Mouse (Mus musculus) ES-CJ7 (cell line): ENCODE data around the gene Lcmt1.
A peak's percentile ranks its signal among the peaks of the same experiment; 100 is the strongest.

Source experiments
- DNase-seq: peaks from one replicate; pipeline ENCODE4 v3.0.0; 2011; ENCODE audit warnings: low read depth, low spot score

Lcmt1 gene

GRCm38 (mm10) chr7:123369759-123370481, at the start of gene Lcmt1, which contains the start of gene Arhgap17:
Lcmt1 (plus strand) TSS chr7:123369784.
Arhgap17 (minus strand) TSS chr7:123369915.
- peak; percentile 98 for DNase-seq

- DNase-seq, result peak; percentile 48
These were observed 47.0 kb upstream of the Lcmt1 start for GRCm38 (mm10) chr7:123322452-123323121.

GRCm38 (mm10) chr7:123323388-123323787, 46.2 kb upstream of the Lcmt1 start:
- DNase-seq, result no peak

- no peak for DNase-seq
These were observed 45.5 kb upstream of the Lcmt1 start for GRCm38 (mm10) chr7:123324105-123324504.

GRCm38 (mm10) chr7:123326062-123326461, 43.5 kb upstream of the Lcmt1 start:
- DNase-seq, result no peak

GRCm38 (mm10) chr7:123326901-123327300, 42.7 kb upstream of the Lcmt1 start:
- no peak for DNase-seq

- no peak for DNase-seq
These were observed 41.7 kb upstream of the Lcmt1 start for GRCm38 (mm10) chr7:123327909-123328308.

GRCm38 (mm10) chr7:123330506-123330905, 39.1 kb upstream of the Lcmt1 start:
- peak; percentile 21 for DNase-seq

- DNase-seq, result peak; percentile 91
These were observed 33.3 kb upstream of the Lcmt1 start for GRCm38 (mm10) chr7:123336322-123336721.

- peak; percentile 27 for DNase-seq
These were observed 31.2 kb upstream of the Lcmt1 start for GRCm38 (mm10) chr7:123338351-123338750.

- DNase-seq, result no peak
These were observed 27.7 kb upstream of the Lcmt1 start for GRCm38 (mm10) chr7:123341896-123342295.

- DNase-seq, result no peak
These were observed 25.4 kb upstream of the Lcmt1 start for GRCm38 (mm10) chr7:123344079-123344780.

- DNase-seq, result peak; percentile 56
These were observed 24.5 kb upstream of the Lcmt1 start for GRCm38 (mm10) chr7:123345041-123345544.

GRCm38 (mm10) chr7:123346631-123347290, 22.8 kb upstream of the Lcmt1 start:
- DNase-seq, result no peak

- DNase-seq, result no peak
These were observed 19.8 kb upstream of the Lcmt1 start for GRCm38 (mm10) chr7:123349813-123350212.

GRCm38 (mm10) chr7:123350243-123350642, 19.3 kb upstream of the Lcmt1 start:
- DNase-seq, result no peak

GRCm38 (mm10) chr7:123353081-123353480, 16.5 kb upstream of the Lcmt1 start:
- DNase-seq, result no peak

- no peak for DNase-seq
These were observed 15.7 kb upstream of the Lcmt1 start for GRCm38 (mm10) chr7:123353879-123354278.

- DNase-seq, result no peak
These were observed 15.2 kb upstream of the Lcmt1 start for GRCm38 (mm10) chr7:123354392-123354791.

GRCm38 (mm10) chr7:123354851-123355250, 14.7 kb upstream of the Lcmt1 start:
- DNase-seq, result no peak

GRCm38 (mm10) chr7:123356158-123356557, 13.4 kb upstream of the Lcmt1 start:
- DNase-seq, result no peak

GRCm38 (mm10) chr7:123359101-123359500, 10.5 kb upstream of the Lcmt1 start:
- DNase-seq, result no peak
